Mouse (Mus musculus): ENCODE measurements around the gene Prlh.

- TF ChIP-seq POLR2A (IDR thresholded peaks at IDR 0.05; ENCODE audit: insufficient read depth, low read depth, low read length) (no peak), CTCF (IDR thresholded peaks at IDR 0.05) (no peak), EP300 (IDR thresholded peaks at IDR 0.05; ENCODE audit: insufficient read depth, low read depth, low read length) (no peak)
Measured at GRCm38 (mm10) chr1:90997641-90998040, 44.7 kb downstream of the Prlh start.
